Mouse (Mus musculus): ENCODE results near the gene Zbtb20.

DNA sequence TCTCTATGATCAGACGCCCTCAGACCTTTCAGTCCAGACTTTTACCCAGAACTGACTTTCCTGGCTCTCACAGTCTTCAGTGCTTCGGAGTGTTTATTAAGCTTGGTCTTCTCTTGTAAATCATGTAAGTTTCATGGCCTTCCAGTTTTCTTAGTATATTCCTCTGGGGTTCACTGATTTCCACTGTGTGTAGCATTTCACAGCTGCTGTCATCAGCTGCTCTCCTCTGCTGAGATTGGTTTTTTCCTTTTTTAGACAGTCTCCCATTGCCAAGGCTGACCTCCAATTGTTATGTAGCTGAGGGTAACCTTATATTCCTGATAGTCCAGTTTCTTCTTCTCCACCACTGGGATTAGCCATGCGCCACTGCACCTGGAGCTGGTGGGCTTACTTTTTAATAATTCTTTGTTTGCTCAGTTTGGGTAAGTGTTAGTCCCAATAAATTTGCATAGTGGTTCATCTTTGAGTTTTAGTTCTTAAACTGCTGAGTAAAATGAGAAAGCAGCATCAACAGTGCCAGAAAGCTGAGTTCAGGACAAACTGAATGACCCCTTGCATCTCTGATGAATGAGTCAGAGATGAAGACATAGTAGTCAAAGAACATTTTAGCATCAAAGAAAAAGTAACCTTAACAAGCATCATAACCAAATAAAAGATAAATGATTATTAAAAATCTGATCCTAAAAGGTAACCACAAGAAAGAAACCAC, 380.7 kb downstream of the Zbtb20 start:
- TF ChIP-seq CTCF (IDR thresholded peaks at IDR 0.05; ENCODE audit: borderline replicate concordance, insufficient read depth, low read length): no peak
- no peak for TF ChIP-seq POLR2A (IDR thresholded peaks at IDR 0.05; ENCODE audit: low read depth, low read length)
